Mouse (Mus musculus) CD4-positive, CD25-positive, alpha-beta regulatory T cell, adult 4 months (primary cell): ENCODE measurements around the gene Gm47955. TPM values are rescaled to one million over a fixed set of nuclear protein-coding genes. Genes with fewer than 3 reads are reported as not detected.
"Not testable (repeated sequence)": the region's sequence is repeated elsewhere in the genome, so short reads cannot be mapped to it uniquely, and the experiment has no call there.

Source experiments
- ATAC-seq: one replicate; pipeline ENCODE4 v1.8.0; 2017
- polyA plus RNA-seq, 2 experiments: library from polyadenylated mRNA; unstranded; fragments of 100-300 nt; shearing (Covaris generic); gene quantifications; one replicate each; pipeline ENCODE4 v1.2.1; 2017

Gene Gm47955
- polyA plus RNA-seq, 2 experiments from 2014 or later: not detected

DNA sequence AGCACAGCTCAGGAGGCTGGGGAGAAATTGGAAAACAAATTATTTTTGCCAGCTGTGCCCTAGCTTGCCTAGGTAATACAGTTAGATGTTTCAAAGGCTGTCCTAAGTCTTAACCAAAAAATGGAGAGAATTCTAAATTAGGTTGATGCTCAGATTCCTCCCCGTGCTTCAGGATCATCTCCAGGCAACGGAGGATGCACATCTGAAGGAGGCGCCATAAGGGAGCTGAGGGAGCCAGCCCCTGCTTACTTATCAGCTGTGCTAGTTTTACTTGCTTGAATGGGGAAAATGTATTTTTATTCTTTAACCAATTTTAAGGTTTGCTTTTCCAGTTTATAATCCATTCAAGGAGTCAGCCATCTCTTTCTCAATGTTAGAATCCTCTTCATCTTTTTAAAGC lies 33.9 kb downstream of the Gm47955 start:
- no peak for ATAC-seq

GRCm38 (mm10) chr1:83000306-83000705 lies 40.2 kb downstream of the Gm47955 start, which contains the start of gene Gm47959:
Gene Gm47959, plus strand, starts transcription at chr1:83000548.
- ATAC-seq: not testable (repeated sequence)

DNA sequence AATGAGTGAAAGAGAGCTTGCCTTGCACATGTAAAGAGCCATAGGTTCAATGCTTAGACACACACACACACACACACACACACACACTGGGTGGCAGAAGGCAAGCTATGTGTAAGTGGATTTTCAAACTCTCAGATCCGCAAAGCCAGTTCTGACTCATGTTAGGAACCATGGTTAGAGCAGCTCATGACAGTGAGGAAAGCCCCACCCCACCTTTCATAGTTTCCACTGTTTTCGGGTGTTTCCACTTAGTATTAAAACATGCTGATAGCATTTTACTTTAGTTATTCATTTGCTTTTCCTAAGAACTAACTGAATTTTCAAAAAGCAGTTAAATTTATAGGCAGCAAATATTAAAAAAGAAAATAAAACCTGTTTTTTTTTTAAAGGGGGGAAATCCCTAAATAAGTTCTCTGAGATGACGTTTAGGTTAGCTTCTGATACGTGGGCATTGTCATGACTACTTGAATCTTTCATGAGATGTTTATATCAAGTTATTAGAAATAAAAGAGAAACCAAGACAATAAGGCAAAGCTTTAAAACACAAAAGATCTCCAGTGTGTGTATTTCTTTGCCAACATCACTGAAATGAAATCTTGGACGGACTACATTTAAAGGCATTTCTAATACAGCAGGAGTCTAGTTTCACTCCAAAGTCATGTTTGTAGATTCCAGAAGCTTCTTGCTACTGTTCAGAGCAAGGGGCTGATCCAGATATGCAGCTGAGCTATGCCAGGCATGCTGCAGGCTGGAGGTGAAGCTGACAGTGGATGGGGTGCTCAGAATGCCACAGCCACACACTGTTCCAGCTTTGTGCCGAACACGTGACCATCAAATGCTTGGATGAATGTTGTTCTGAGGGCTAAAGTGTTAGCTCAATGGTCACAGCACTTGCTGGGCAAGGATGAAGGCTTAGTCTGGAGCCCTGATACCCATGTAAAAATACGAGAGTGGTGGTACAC lies 46.4 kb downstream of the Gm47955 start:
- peak; percentile 92 for ATAC-seq

- no peak for ATAC-seq
Measured at GRCm38 (mm10) chr1:83007471-83007870, 47.4 kb downstream of the Gm47955 start.

Other genes starting within 250 kb of the Gm47955 start
- 100 to 1,000 TPM in 1 of 2 experiments, 10 to 100 TPM in 1; 82.4 to 102 TPM for gene Mff, start 235.4 kb upstream of the Gm47955 start, polyA plus RNA-seq
- 1 to 10 TPM in 1 of 2 experiments, under 1 TPM in 1; 0.43 to 1.4 TPM for gene Tm4sf20, start 191.8 kb upstream of the Gm47955 start, polyA plus RNA-seq
- not detected for gene Gm47791, start 189.0 kb upstream of the Gm47955 start, polyA plus RNA-seq
- gene Agfg1, start 120.8 kb upstream of the Gm47955 start, polyA plus RNA-seq: 10 to 100 TPM; 18.8 to 32.8 TPM
- gene A030005L19Rik, start 47.0 kb upstream of the Gm47955 start, polyA plus RNA-seq: 1 to 10 TPM in 1 of 2 experiments, not detected in 1; 1.4 TPM
- gene A030014E15Rik, start 35.4 kb upstream of the Gm47955 start, polyA plus RNA-seq: not detected
- gene Gm6217, start 28.9 kb upstream of the Gm47955 start, polyA plus RNA-seq: not detected
- gene A030003K21Rik, start 16.9 kb upstream of the Gm47955 start, polyA plus RNA-seq: not detected
- gene Gm7544, start 4.3 kb upstream of the Gm47955 start, polyA plus RNA-seq: not detected
- gene Gm47959, start 40.3 kb downstream of the Gm47955 start, polyA plus RNA-seq: not detected
- not detected for gene Slc19a3, start 78.2 kb downstream of the Gm47955 start, polyA plus RNA-seq
- not detected for gene Krtap28-10, start 82.2 kb downstream of the Gm47955 start, polyA plus RNA-seq
- not detected for gene Gm47969, start 84.6 kb downstream of the Gm47955 start, polyA plus RNA-seq
- gene A030005K14Rik, start 99.1 kb downstream of the Gm47955 start, polyA plus RNA-seq: not detected
- not detected for gene Krtap28-13, start 100.6 kb downstream of the Gm47955 start, polyA plus RNA-seq
- 1 to 10 TPM; 2.7 to 3.7 TPM for gene Ccl20, start 156.5 kb downstream of the Gm47955 start, polyA plus RNA-seq
- not detected for gene Daw1, start 199.5 kb downstream of the Gm47955 start, polyA plus RNA-seq